Mouse (Mus musculus) adrenal gland, adult 18-20 months (tissue): ENCODE data around the gene Abca1. TPM values are rescaled to one million over a fixed set of nuclear protein-coding genes. Genes with fewer than 3 reads are reported as not detected.

Experiments used
- DNase-seq, 2 experiments: peaks; one replicate each; pipeline ENCODE4 v3.0.0; 2021 to 2022; ENCODE audit warnings: low spot score in 2 of 2
- total RNA-seq, 2 experiments: library from RNA; stranded (reverse); gene quantifications; 1 replicate in 1 of 2; 2 replicates in 1 of 2; pipeline ENCODE4 v1.2.3; 2021

Gene Abca1
- total RNA-seq, 2 experiments from 2014 or later, result 71.5 to 274 TPM

DNA sequence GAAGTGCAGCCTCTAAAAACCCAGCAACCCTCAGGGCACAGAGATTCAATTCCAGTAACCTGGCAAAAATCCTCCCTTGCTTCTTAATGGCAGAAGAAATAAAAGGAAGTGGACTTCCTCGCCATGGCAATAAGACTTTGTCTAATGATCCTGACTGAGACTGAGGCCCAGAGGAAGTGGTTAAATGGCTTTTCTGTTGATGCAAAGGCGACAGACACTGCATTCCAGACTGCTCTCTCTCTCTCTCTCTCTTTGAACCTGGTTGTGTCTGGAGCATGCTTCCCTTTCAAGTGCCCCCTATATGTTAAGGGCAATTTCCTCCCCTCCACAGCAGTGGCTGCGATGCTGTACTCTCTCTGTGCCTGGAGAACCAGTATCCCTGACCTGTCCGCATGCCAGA lies 70.7 kb downstream of the Abca1 start:
- no peak for DNase-seq

DNA sequence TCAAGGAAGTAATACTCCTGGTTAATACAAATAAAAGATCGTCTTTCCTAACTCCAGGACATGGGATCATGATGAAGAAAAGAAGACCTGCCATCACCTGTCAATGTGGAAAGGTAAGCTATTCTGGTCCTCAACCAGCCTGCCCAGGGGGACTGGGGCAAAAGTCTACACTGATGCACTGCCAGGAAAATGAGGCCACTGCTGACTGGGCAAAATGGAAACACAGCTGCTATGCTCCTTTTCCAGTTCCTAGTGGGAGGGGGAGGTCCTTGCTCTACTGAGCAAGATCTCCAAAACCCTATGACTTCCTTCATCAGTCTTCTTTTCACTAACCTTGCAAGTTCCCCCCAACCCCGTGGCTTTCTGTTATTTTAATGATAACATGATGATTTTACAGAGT lies 73.1 kb downstream of the Abca1 start:
- no peak for DNase-seq

DNA sequence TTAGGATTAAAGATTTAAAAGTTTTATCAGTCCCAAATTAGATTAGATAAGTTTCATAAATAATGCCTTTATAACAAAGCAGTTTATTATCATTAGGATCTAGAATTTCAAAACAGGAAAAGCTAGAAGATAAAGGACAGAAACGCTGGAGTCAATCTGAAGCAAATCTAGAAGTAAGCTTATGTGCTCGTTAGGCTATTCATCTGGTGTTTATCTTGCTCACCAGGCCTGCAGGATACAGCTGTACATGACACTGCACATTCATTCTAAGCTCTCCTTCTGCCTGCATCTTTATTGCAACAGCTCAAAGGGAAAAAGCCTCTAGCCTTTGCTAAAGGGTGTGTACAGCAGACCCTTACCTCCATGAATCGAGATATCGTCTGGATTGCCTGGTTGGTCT lies 74.1 kb downstream of the Abca1 start:
- DNase-seq, result no peak

GRCm38 (mm10) chr4:53083071-53083470 lies 76.6 kb downstream of the Abca1 start:
- DNase-seq, result no peak

GRCm38 (mm10) chr4:53082451-53082850 lies 77.2 kb downstream of the Abca1 start:
- DNase-seq, result no peak

GRCm38 (mm10) chr4:53081851-53082250 lies 77.8 kb downstream of the Abca1 start:
- DNase-seq, result no peak

- no peak for DNase-seq
Measured at GRCm38 (mm10) chr4:53080290-53080689, 79.4 kb downstream of the Abca1 start.

- DNase-seq, result no peak
Measured at GRCm38 (mm10) chr4:53078793-53079310, 80.8 kb downstream of the Abca1 start.

GRCm38 (mm10) chr4:53076788-53077350 lies 82.8 kb downstream of the Abca1 start:
- no peak for DNase-seq

DNA sequence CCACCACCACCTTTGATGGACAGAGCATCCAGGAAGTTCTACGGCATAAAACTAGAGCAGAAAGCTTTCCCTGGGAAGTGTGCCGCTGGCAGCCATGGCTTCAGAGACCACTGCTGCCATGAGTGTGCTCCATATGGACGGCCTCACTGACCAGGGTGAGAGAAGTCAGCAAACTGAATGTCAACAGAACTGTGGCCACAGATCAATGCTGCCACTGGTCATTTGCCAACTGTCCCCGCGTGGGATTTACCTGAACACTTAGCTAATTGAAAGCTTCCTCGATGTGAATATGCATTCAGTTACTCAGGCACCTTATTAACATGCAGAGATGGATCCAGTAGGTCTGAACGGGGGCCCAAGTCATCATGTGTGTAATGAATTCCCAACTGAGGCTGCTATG lies 86.7 kb downstream of the Abca1 start:
- no peak for DNase-seq

DNA sequence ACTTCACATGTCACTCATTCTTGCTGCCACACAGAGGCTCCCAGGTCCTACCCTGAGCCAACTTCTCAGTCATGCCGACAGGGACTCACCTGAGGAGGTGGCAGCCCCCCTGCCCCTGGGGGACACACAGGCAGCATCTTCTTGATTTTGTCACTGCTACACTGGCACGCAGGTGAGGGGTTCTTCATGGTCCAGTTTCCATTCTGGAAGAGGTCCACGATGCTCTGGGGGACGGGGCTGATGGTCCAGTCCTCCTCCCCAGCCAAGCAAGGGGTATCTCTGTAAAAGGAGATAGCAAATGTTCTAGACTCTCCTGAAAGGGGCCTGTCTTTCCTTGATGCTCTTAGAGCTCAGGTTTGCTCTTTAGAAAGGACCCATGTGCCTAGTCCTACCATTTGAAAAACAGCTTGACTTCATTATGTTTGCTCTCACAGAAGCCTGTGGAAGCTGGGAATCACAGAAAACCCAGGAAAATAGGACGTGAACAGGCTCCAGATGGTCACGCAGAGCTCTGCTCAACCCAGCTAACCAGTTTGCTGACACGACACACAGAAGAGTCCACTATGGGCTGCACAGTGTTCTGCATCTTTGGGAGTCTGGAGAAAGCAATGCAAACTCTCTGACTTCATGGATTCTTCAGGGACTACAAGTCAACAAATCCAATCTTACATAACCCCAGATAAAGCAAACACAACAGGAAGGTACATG lies 97.2 kb downstream of the Abca1 start:
- no peak for DNase-seq

- no peak for DNase-seq
Measured at GRCm38 (mm10) chr4:53046238-53047022, 113.3 kb downstream of the Abca1 start.

- no peak for DNase-seq
Measured at GRCm38 (mm10) chr4:53045807-53046206, 113.9 kb downstream of the Abca1 start.

DNA sequence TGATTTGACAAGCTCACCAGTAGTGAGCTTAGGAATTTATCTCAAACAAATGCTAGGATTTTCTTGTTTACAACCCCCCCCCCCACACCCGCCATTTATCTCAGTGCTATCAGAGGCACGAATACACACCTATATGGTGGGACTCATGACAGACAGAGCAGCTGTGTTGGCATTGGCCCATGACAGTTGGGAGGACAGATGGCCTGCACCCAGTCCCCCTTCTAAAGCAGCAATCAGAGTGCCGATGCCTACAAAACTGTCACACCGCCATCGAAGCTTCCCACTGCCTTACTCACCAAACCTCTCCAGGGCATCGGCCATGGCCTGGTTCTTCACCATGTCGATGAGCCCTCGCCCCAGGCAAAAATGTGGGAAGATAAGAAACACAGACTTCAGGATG lies 115.9 kb downstream of the Abca1 start:
- DNase-seq, result no peak

DNA sequence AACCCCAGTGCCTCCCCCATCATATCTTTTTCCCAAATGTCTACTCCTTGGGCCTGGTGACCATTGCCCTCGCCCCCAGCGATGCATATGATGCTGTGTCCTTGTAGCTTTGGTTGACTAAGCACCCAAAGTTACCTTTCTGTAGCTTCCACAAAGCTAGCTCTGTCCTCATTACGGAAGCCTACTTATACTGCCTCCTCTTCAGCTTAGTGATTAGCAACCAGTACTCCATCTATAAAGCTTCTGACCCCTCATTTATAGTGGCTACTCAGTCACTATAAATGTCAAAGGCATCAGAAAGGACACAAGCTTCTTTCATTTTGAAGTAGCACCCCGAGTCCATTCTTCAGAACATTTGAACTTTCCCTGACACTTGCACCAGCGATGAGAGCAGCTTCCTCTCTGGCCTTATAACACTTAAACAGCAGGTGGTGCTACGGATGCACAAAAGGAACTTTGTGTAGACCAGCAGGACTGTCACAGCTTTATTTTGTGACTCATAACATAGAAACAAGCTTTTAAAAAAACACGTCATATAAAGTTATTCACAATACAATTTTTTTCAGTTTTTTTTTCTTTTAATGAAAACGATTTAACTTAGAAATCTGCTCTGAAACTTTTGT lies 129.3 kb downstream of the Abca1 start:
- DNase-seq, result no peak

GRCm38 (mm10) chr4:53027811-53028210 lies 131.9 kb downstream of the Abca1 start:
- no peak for DNase-seq

GRCm38 (mm10) chr4:53024397-53024796 lies 135.3 kb downstream of the Abca1 start:
- no peak for DNase-seq

- DNase-seq, result no peak
Measured at GRCm38 (mm10) chr4:53023189-53023925, 136.3 kb downstream of the Abca1 start.

GRCm38 (mm10) chr4:53018392-53018791 lies 141.3 kb downstream of the Abca1 start:
- no peak for DNase-seq

GRCm38 (mm10) chr4:53015024-53015423 lies 144.7 kb downstream of the Abca1 start:
- DNase-seq, result no peak

GRCm38 (mm10) chr4:53014421-53014820 lies 145.3 kb downstream of the Abca1 start:
- no peak for DNase-seq
